Mouse (Mus musculus) left cerebral cortex, adult 11 months (tissue): ENCODE measurements around the gene Igfbp2.

ENCODE experiments used
- DNase-seq: peaks from one replicate; pipeline ENCODE4 v3.0.0; 2022; ENCODE audit warnings: low spot score

Gene Igfbp2

GRCm38 (mm10) chr1:72815184-72815583 is 9.1 kb upstream of the Igfbp2 start:
- no peak for DNase-seq

DNA sequence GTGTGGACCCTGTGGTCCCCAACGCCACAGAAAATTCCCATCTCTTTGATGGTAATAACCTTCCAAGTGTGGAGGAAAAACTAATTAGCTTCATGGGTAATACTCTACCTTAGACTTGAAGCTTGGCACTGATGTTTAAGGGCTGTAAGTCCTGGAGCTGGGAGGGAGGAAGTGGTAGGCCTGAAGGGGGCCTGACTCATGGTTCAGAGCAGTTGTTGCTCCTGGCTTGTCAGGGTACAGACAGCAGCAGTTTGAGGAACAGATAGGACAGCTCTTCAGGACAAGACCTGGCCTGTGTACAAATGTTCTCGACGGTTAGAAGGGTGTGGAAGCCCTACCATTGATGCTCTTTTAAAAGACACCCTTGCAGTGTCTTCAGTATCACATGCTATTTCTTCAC is 8.7 kb upstream of the Igfbp2 start:
- no peak for DNase-seq

- no peak for DNase-seq
Measured at GRCm38 (mm10) chr1:72819995-72820394, 4.3 kb upstream of the Igfbp2 start.

DNA sequence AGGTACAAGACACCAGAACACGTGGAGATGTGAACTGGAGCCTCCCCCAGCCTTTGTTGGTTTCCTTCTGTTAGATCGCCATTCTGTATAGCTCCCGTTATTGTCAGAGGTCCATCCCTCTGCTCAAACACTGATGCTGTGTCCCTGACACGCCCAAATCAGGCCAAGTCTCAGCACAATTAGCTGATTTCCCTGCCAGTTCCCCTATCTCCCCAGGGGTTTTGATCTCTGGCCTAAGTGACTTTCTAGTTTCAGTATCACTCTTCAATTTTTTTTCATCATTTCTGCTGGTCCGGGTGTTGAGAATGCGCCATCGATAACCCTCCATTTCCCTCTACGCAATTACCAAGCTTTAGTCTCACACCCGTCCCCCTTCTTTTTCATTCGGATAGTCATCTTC is 1.4 kb upstream of the Igfbp2 start:
- DNase-seq, result no peak

DNA sequence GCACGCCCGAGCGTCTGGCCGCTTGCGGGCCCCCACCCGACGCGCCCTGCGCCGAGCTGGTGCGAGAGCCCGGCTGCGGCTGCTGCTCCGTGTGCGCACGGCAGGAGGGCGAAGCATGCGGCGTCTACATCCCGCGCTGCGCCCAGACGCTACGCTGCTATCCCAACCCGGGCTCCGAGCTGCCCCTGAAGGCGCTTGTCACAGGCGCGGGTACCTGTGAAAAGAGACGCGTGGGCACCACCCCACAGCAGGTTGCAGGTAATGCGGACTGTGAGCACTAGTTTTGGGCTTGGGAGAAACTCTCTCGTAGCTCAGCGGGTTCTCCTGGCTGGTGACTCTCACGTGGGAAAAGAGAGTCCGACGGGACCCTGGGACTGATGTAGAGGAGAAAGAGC is 401 bp downstream of the Igfbp2 start:
- DNase-seq, result no peak

- no peak for DNase-seq
Measured at GRCm38 (mm10) chr1:72825286-72825685, 983 bp downstream of the Igfbp2 start.

DNA sequence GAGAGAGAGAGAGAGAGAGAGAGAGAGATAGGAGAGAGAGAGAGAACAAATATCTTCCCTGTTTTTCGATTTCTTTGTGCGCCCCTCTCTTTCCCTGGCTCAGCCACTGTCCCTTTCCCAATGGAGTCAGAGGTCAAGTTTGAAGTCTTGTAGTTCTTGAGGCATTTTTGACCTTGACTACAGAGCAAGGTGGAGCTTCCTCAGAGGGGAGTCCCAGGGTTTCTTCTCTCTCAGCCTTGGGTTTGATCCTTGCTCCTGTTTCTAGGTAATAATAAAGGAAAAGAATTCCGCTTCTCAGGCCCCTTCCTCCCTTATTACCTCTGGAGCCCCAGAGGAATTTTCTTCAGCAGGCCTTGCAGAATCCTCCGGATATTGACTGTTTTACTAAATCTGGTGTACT is 1.6 kb downstream of the Igfbp2 start:
- no peak for DNase-seq

- no peak for DNase-seq
Measured at GRCm38 (mm10) chr1:72826446-72826845, 2.1 kb downstream of the Igfbp2 start.

DNA sequence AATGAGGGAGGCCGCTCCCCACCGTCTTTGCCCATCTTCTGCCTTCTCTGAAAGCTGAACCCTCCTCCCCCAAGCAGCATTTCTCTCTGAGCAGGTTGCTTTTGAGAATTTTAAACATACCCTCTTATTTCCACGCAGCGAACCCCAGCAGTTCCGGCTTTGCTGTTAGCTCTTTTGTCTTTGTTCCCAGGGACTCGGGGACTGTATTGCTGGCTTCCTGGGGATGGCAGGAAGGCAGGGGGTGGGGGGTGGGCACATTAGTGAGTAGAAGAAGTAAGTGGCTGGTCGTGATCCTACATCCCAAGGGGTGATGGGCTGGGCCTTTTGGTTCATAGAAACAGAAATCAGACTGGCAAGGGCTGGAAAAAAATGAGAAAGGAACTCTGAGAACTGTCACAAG is 2.6 kb downstream of the Igfbp2 start:
- DNase-seq, result no peak

DNA sequence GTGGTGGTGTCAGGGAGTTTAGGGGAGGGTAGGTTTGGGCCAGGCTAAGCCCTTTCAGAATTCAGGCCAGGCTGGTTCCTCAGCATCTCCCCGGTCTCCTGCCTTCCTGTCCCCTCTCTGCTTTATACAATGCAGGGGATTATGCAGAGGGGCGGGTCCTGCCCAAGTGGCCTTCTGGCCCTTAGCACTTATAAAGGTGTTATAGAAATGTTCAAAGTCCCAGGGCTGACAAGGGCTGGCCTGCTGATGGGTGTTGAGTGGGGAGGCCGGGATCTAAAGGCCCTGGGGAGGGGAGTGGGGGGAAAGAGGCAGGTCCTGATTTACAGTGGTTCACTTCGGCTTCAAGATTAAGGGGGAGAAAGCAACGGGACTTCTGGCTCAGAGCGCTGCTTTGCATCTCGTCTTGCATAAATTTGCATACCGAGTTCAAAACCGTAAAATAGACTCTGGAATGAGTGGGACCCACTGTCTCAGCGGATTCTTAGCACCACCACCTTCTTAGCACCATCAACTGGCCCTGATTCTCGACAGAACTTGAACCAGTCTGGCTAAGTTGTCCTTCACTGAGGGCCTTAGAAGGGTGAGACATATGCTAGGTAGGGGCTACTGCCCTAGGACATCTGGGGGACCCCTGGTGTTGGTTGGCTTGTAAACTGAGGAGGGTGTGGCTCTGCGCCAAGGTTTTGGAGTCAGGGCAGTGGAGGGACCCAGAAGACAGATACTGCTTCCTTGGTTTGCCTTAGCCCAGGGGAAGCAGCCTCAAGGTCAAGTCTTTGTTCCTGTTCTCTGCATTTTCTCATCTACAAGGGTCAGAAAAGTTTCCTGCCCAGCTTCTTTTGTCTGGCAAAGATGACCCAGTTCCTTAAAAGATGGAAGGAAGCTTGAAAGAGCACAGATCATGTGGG is 3.4 kb downstream of the Igfbp2 start:
- no peak for DNase-seq

GRCm38 (mm10) chr1:72828843-72829242 is 4.5 kb downstream of the Igfbp2 start:
- no peak for DNase-seq

GRCm38 (mm10) chr1:72830485-72830884 is 6.2 kb downstream of the Igfbp2 start:
- no peak for DNase-seq

GRCm38 (mm10) chr1:72832715-72833153 is 8.4 kb downstream of the Igfbp2 start:
- no peak for DNase-seq

GRCm38 (mm10) chr1:72833563-72833962 is 9.3 kb downstream of the Igfbp2 start:
- no peak for DNase-seq

DNA sequence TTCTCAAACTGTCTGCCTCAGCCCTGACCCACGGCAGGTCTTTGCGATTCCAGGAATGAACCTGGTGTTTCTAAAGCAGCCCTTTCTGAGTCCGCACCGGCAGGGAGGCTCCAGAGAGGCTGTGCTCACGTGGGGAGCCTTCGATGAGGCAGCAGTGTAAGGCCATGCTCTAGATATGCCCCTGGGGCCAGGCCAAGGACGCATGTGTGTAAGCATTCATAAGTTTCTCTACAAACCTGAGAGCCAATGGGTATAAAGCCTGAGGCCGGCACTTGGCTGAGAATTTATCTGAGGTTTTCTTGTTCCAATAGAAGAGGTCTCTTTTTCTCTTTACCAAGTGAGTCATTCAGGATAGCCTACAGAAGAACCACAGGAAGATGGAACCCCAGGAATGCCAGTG is 15.1 kb downstream of the Igfbp2 start:
- no peak for DNase-seq

DNA sequence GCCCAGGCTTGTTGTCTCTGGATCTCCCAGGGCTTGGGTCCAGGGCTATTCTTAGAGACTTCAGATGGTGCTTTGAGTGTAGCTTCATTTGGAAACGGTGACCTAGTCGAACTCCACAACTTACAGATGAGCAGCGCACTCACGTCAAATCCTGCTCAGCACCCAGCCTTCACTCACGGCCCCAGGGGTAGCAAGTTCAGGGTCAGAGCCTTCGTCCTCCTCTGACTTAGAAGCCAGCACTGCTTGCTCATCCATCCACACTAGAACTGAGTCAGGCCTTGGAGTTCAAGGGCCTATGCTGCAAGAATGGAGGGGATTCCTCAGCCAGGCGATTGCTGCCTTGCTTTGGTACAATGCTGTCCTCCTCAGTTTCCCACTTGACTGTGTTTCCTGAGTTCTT is 15.5 kb downstream of the Igfbp2 start:
- DNase-seq, result no peak

DNA sequence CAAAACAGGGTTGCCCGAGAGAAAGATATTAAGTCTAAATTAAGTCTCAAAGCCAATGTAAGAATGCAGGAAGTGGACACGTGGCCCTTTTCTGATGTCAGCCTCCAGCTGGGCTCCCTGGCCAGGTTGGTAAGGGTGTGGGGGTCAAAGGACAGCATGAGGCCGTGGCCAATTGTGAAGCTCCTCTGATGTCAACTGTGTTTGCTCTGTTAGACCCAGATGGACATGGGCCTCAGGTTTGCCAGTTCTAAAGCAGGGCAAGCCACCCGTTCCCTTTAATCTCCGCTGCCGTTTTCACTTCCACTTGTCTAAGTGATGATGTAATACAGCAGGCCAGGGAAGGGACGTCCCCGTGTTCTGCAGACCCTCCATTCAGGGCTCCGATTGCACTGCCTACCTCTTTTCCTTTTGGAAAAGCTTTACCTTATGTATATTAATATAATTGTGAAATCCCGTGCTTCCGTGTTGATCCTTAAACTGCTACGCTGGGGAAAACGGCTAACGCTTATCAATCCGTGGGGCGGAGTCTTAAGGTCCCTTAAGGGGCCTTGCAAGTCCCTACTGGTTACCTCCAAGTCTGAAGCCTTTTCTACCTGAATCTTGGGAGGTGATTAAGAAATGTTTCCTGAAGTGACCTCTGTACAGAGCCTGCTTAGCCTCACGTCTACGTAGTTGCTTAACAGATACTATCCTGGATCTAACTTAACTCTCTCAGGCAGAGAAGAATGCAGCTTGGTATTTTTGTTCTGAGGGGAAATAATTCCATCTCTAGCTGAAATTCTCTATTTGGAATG is 18.6 kb downstream of the Igfbp2 start:
- DNase-seq, result no peak

GRCm38 (mm10) chr1:72844675-72845074 is 20.4 kb downstream of the Igfbp2 start:
- no peak for DNase-seq

DNA sequence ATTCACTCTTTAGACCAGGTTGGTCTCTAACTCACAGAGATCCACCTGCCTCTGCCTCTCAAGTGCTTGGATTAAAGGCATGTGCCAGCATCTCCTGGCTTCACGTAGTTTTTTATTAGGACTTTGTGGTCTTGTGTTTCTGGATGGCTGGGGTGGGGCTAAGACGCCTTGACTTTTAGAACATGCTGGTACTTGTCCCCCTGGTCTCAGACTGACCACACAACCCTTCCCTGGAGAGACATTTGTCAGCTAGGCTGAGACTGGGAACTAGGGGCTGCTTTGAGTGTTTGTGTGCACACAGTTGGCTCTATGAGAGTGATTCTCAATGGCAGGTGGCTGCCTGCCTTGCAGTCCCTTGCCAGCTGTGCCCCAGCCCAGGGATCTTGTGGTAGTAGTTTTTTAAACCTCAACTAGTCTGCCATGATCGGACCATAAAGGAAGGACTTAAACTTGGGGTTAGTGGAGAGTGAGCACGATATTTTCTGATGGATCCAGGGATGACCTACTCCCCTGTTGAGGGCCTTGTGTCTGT is 23.6 kb downstream of the Igfbp2 start:
- DNase-seq, result no peak

DNA sequence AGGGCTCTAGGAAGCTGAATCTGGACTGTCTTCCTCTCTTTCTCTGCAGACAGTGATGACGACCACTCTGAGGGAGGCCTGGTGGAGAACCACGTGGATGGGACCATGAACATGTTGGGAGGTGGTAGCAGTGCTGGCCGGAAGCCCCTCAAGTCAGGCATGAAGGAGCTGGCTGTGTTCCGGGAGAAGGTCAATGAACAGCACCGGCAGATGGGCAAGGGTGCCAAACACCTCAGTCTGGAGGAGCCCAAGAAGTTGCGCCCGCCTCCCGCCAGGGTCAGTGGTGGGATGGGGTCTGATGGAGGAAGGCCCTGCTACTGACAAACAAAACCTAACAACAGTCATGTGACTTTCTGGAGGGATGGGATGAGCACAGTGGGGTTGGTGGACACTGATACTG is 24.7 kb downstream of the Igfbp2 start:
- DNase-seq, result no peak

GRCm38 (mm10) chr1:72853759-72854158 is 29.5 kb downstream of the Igfbp2 start:
- DNase-seq, result no peak

GRCm38 (mm10) chr1:72854337-72855237 is 30.3 kb downstream of the Igfbp2 start:
- DNase-seq, result no peak
